Mouse (Mus musculus): Measurements from ENCODE around the gene Kcnq1. TPM values are rescaled to one million over a fixed set of nuclear protein-coding genes. Genes with fewer than 3 reads are reported as not detected.

The Kcnq1 gene
- total and polyA plus RNA-seq, 3 experiments: not detected

DNA sequence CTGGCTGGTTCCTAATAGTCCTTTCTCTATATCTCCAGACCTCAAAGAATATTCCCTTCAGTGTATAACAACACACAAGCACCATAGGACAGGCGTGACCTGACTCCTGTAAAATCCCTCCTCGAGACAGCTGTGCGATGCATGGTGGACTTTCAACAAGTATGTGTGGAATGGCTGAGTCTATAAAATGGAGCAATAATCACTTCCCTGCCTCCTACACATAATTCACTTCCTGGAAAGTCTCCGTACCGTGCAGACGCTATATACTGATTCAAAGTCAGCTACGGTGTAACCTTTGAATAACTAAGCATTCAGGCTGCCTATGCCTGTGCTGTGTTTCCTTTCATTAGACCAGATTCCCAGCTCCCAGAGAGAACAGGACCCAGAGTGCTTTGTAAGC is 182.0 kb downstream of the Kcnq1 start:
- Histone ChIP-seq H3K36me3 (replicated peaks in 1 of 2; ENCODE audit: control insufficient read depth in 1 of 2, insufficient read depth in 1 of 2, low read length in 1 of 2) (peaks cover 11 to 58% of the 10 kb centered on the region in 2 experiments), H3K9ac (ENCODE audit: insufficient read depth, low read depth) (no peak overlapping the region), H3K27ac (ENCODE audit: insufficient read depth, low read depth) (no peak overlapping the region), H3K4me3 (replicated peaks in 1 of 3; ENCODE audit: low read depth in 2 of 3, low read length in 2 of 3, poor library complexity in 1 of 3) (no peak overlapping the region), H3K27me3 (replicated peaks) (peaks cover 2% of the 10 kb centered on the region), H3K79me2 (replicated peaks; ENCODE audit: control insufficient read depth, extremely low read depth, insufficient read depth, poor library complexity, severe bottlenecking) (peaks cover 89% of the 10 kb centered on the region), H3K4me2 (ENCODE audit: insufficient read depth, low read depth, poor library complexity, severe bottlenecking) (no peak overlapping the region; the same call in 1 of the 2 replicates), H3K4me1 (ENCODE audit: control insufficient read depth in 1 of 2, insufficient read depth in 2 of 2) (peaks cover 12 to 70% of the 10 kb centered on the region in 2 experiments), H3K9me3 (replicated peaks; ENCODE audit: low read length) (no peaks in the 10 kb centered on the region)
- in situ Hi-C loops (cut with MboI; ENCODE audit: low pct_ligation_motif_present, low pct_unique_long_range_greater_than_20kb, low sequenced_read_pairs) (no loop called here), dilution Hi-C loops (cut with MboI; ENCODE audit: extremely low pct_ligation_motif_present, extremely low pct_unique_long_range_greater_than_20kb, low sequenced_read_pairs) (no loop called here)
- TF ChIP-seq GABPA (IDR thresholded peaks at IDR 0.05; ENCODE audit: insufficient replicate concordance, low read depth, low read length): no peak
- TF ChIP-seq E2F4 (IDR thresholded peaks at IDR 0.05; ENCODE audit: insufficient replicate concordance, low read depth, low read length): no peak
- TF ChIP-seq CHD1 (IDR thresholded peaks at IDR 0.05; ENCODE audit: low read depth, low read length): no peak
- TF ChIP-seq MAZ (IDR thresholded peaks at IDR 0.05; ENCODE audit: low read depth, low read length): no peak
- TF ChIP-seq KAT2A (IDR thresholded peaks at IDR 0.05; ENCODE audit: insufficient replicate concordance, low read length): no peak
- no peak for TF ChIP-seq IRF4 (IDR thresholded peaks at IDR 0.05; ENCODE audit: low read depth, low read length)
- TF ChIP-seq JUND (conservative IDR thresholded peaks at IDR 0.05; ENCODE audit: low read depth, low read length): no peak
- no peak for TF ChIP-seq CTCF (conservative IDR thresholded peaks at IDR 0.05 in 1 of 2, IDR thresholded peaks at IDR 0.05 in 1 of 2; ENCODE audit: low read depth in 2 of 2, low read length in 2 of 2)
- no peak for TF ChIP-seq RAD21 (IDR thresholded peaks at IDR 0.05; ENCODE audit: low read depth, low read length)
- no peak for TF ChIP-seq ETS1 (conservative IDR thresholded peaks at IDR 0.05; ENCODE audit: low read depth, low read length)
- no peak for TF ChIP-seq SIN3A (IDR thresholded peaks at IDR 0.05; ENCODE audit: low read length)
- no peak for TF ChIP-seq JUN (IDR thresholded peaks at IDR 0.05; ENCODE audit: insufficient read depth, low read depth, low read length)
- TF ChIP-seq MYC (IDR thresholded peaks at IDR 0.05; ENCODE audit: low read depth, low read length): no peak
- no peak for TF ChIP-seq POLR2A (IDR thresholded peaks at IDR 0.05; ENCODE audit: low read depth, low read length)
- no peak for DNase-seq (ENCODE audit: extremely low read depth)

DNA sequence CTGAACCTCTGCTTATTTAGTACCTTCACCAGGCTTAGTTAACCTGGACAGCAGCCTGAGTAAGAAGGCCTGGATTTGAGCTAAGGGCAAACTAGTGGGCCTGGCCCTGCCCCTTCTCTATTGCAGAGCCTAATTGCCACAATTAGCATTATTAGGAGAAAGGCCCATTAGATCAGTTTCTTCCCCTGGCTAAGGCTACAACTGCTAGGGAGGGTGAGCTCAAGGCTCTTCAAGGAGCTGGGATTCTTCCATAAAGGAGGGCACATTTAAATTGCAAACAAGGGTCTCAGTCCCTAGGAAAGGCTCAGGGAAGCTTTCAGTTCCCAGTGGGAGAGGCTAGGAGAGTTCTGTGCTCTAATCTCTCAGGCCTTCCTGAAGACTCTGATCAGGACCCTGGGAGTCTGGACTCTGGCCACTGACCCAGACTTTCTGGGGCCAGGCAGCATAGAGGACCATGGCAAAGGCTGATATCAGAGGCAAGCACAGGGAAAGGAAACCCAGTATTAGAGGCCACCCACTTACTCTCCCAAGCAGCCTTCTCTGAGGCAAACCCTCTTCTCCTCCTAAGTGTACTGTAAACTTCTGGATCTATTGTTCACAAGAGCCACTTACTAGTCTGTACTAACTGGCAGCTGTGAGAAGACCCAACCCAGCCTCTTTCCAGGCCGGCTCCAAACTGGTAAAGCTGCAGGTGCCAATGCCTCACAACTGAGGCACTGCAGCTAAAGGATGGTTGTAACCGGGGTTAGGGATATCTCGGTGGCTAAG is 183.1 kb downstream of the Kcnq1 start:
- dilution Hi-C loops (cut with MboI; ENCODE audit: extremely low pct_ligation_motif_present, extremely low pct_unique_long_range_greater_than_20kb, low sequenced_read_pairs) (no loop called here), in situ Hi-C loops (cut with MboI; ENCODE audit: low pct_ligation_motif_present, low pct_unique_long_range_greater_than_20kb, low sequenced_read_pairs) (no loop called here)
- peaks cover 11 to 47% of the 10 kb centered on the region in 2 experiments for H3K36me3 ChIP-seq (replicated peaks in 1 of 2; ENCODE audit: control insufficient read depth in 1 of 2, insufficient read depth in 1 of 2, low read length in 1 of 2)
- H3K4me3 ChIP-seq (replicated peaks in 1 of 3; ENCODE audit: low read depth in 2 of 3, low read length in 2 of 3, poor library complexity in 1 of 3): no peak overlapping the region
- no peak for DNase-seq (ENCODE audit: extremely low read depth)
- no peaks in the 10 kb centered on the region for H3K9me3 ChIP-seq (replicated peaks; ENCODE audit: low read length)
- H3K79me2 ChIP-seq (replicated peaks; ENCODE audit: control insufficient read depth, extremely low read depth, insufficient read depth, poor library complexity, severe bottlenecking): peaks cover 84% of the 10 kb centered on the region
- no peak for TF ChIP-seq USF1 (IDR thresholded peaks at IDR 0.05; ENCODE audit: low read depth, low read length)
- no peak for TF ChIP-seq ZNF384 (IDR thresholded peaks at IDR 0.05; ENCODE audit: low read depth, low read length)
- TF ChIP-seq HCFC1 (IDR thresholded peaks at IDR 0.05; ENCODE audit: low read depth, low read length): no peak
- TF ChIP-seq JUND (conservative IDR thresholded peaks at IDR 0.05; ENCODE audit: low read depth, low read length): no peak
- TF ChIP-seq CHD1 (IDR thresholded peaks at IDR 0.05; ENCODE audit: low read depth, low read length): no peak
- TF ChIP-seq MXI1 (IDR thresholded peaks at IDR 0.05; ENCODE audit: low read depth, low read length): no peak
- no peak for TF ChIP-seq JUN (IDR thresholded peaks at IDR 0.05; ENCODE audit: insufficient read depth, low read depth, low read length)
- no peak for TF ChIP-seq PAX5 (IDR thresholded peaks at IDR 0.05; ENCODE audit: low read length)
- TF ChIP-seq MAZ (IDR thresholded peaks at IDR 0.05; ENCODE audit: low read depth, low read length): no peak
- no peak for TF ChIP-seq ETS1 (conservative IDR thresholded peaks at IDR 0.05; ENCODE audit: low read depth, low read length)
- TF ChIP-seq GABPA (IDR thresholded peaks at IDR 0.05; ENCODE audit: insufficient replicate concordance, low read depth, low read length): no peak
- no peak for TF ChIP-seq CHD2 (IDR thresholded peaks at IDR 0.05; ENCODE audit: low read length)
- peaks cover 2% of the 10 kb centered on the region for H3K27me3 ChIP-seq (replicated peaks)
- no peak overlapping the region for H3K4me2 ChIP-seq (ENCODE audit: insufficient read depth, low read depth, poor library complexity, severe bottlenecking)
- peaks cover 10 to 59% of the 10 kb centered on the region in 2 experiments for H3K4me1 ChIP-seq (ENCODE audit: control insufficient read depth in 1 of 2, insufficient read depth in 2 of 2)
- no peak overlapping the region for H3K27ac ChIP-seq (ENCODE audit: insufficient read depth, low read depth)
- H3K9ac ChIP-seq (ENCODE audit: insufficient read depth, low read depth): no peak overlapping the region
